Mouse (Mus musculus) cerebellum, adult 11 months (tissue): ENCODE results near the gene Ephb1.

ENCODE experiments used
- DNase-seq: peaks from one replicate; pipeline ENCODE4 v3.0.0; 2022

The Ephb1 gene

GRCm38 (mm10) chr9:102352186-102353055, 2.1 kb downstream of the Ephb1 start:
- DNase-seq: no peak

- no peak for DNase-seq
Observed at GRCm38 (mm10) chr9:102351721-102352120, 2.8 kb downstream of the Ephb1 start.

- no peak for DNase-seq
Observed at GRCm38 (mm10) chr9:102351221-102351620, 3.3 kb downstream of the Ephb1 start.

GRCm38 (mm10) chr9:102350696-102351095, 3.8 kb downstream of the Ephb1 start:
- no peak for DNase-seq

- DNase-seq: no peak
Observed at GRCm38 (mm10) chr9:102350076-102350475, 4.4 kb downstream of the Ephb1 start.

- no peak for DNase-seq
Observed at GRCm38 (mm10) chr9:102346801-102347200, 7.7 kb downstream of the Ephb1 start.

- no peak for DNase-seq
Observed at GRCm38 (mm10) chr9:102345474-102345873, 9.0 kb downstream of the Ephb1 start.

- DNase-seq: peak; percentile 8
Observed at GRCm38 (mm10) chr9:102345047-102345446, 9.4 kb downstream of the Ephb1 start.

- peak; percentile 33 for DNase-seq
Observed at GRCm38 (mm10) chr9:102344086-102344930, 10.2 kb downstream of the Ephb1 start.

- peak; percentile 2 for DNase-seq
Observed at GRCm38 (mm10) chr9:102343061-102343460, 11.4 kb downstream of the Ephb1 start.

GRCm38 (mm10) chr9:102342026-102342425, 12.5 kb downstream of the Ephb1 start:
- DNase-seq: no peak

- no peak for DNase-seq
Observed at GRCm38 (mm10) chr9:102340768-102341167, 13.7 kb downstream of the Ephb1 start.

GRCm38 (mm10) chr9:102335571-102336282, 18.8 kb downstream of the Ephb1 start:
- no peak for DNase-seq

GRCm38 (mm10) chr9:102330266-102331060, 24.0 kb downstream of the Ephb1 start:
- no peak for DNase-seq

GRCm38 (mm10) chr9:102327625-102328150, 26.8 kb downstream of the Ephb1 start:
- DNase-seq: no peak

GRCm38 (mm10) chr9:102315436-102315835, 39.1 kb downstream of the Ephb1 start:
- DNase-seq: no peak

GRCm38 (mm10) chr9:102314795-102315194, 39.7 kb downstream of the Ephb1 start:
- no peak for DNase-seq

GRCm38 (mm10) chr9:102310431-102310830, 44.1 kb downstream of the Ephb1 start:
- DNase-seq: no peak

- DNase-seq: no peak
Observed at GRCm38 (mm10) chr9:102309278-102309677, 45.2 kb downstream of the Ephb1 start.

- DNase-seq: no peak
Observed at GRCm38 (mm10) chr9:102307656-102308055, 46.8 kb downstream of the Ephb1 start.

- no peak for DNase-seq
Observed at GRCm38 (mm10) chr9:102306645-102307415, 47.7 kb downstream of the Ephb1 start.
